Mouse (Mus musculus) ES-CJ7 (cell line): ENCODE results near the gene Platr17.
"Not testable (repeated sequence)": the region's sequence is repeated elsewhere in the genome, so short reads cannot be mapped to it uniquely, and the experiment has no call there.

Source experiments
- DNase-seq: peaks from one replicate; pipeline ENCODE4 v3.0.0; 2011; ENCODE audit warnings: low read depth, low spot score

The Platr17 gene

DNA sequence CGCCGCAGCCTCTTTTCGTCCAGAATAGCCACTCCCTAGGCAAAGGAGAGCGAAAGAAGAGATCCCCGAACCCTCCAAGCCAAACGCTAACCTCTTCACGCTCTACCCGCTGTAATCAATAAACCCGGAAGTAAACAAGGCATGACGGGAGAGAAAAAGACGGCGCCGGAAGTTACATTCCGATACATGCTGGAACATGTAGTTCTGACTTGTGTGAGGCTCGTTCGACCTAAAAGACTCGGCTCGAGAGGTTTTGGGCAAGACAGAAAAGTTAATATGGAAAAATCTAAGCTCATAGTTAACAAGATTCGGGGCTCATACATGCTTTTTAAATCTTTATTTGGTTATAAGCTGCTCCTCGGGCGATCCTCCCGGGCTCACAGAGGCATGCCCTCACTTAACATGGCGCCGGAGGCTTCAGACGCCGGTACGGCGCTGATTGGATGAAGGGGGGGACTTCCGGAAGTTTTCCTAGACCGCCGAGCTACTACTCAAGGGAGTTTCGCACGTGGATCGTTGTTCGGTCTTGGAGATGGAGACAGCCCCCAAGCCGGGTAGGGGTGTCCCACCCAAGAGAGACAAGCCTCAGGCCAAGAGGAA lies 35.4 kb downstream of the Platr17 start, which contains the start of the genes Pfdn6 and Wdr46:
Gene Pfdn6, minus strand, starts transcription at position 138 of the 600 bp plus-strand sequence.
Gene Wdr46, plus strand, starts transcription at position 455 of the 600 bp plus-strand sequence.
- peak; percentile 92 for DNase-seq

DNA sequence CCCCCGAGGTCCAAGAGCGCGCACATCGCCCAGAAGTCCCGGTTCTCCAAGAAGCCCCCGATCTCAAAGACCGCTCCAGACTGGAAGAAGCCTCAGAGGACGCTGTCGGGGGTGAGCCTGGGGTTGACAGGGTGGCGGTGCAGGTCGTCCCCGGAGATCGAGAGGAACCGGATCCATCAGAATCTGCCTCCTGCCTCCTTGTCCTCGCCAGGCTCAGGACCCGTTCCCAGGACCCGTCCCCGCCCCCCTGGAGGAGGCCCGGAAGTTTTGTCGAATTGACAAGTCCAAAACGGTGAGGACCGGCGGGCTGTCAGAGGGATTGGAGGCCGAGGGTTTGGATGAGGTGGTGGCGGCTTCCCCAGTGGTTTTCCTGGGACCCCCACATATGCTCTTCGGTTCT lies 36.0 kb downstream of the Platr17 start:
- no peak for DNase-seq

DNA sequence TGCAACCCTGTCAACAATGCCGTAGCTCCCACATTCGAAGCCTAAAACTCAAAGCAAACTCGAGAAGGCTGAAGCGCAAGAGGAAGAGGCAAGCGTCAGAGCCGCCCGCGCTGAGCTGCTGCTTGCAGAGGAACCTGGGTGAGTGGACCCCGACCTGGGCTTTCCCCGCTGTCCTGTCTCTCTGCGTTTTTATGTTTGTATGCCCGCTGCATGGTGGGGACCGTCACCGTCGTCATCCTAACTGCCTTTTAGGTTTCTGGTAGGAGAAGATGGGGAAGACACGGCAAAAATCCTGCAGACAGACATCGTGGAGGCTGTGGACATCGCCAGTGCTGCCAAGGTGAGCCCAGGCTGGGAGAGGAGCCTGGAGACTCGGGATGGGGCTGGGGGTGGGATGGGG lies 36.4 kb downstream of the Platr17 start:
- no peak for DNase-seq

DNA sequence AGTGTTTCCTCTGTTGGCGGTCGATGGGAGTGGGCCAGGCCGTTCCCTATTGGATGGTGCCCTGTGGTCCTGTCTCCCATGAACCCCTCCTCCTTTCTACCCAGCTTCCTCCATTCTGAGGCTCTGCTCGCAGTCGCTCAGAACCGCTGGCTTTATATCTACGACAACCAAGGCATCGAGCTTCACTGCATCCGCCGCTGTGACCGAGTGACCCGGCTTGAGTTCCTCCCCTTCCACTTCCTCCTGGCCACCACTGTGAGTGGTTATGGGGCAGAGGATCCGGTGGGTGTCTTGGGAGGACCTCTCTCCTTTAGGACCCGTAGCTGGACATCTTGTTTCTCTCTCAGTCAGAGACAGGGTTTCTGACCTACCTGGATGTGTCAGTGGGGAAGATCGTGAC lies 38.5 kb downstream of the Platr17 start:
- no peak for DNase-seq

DNA sequence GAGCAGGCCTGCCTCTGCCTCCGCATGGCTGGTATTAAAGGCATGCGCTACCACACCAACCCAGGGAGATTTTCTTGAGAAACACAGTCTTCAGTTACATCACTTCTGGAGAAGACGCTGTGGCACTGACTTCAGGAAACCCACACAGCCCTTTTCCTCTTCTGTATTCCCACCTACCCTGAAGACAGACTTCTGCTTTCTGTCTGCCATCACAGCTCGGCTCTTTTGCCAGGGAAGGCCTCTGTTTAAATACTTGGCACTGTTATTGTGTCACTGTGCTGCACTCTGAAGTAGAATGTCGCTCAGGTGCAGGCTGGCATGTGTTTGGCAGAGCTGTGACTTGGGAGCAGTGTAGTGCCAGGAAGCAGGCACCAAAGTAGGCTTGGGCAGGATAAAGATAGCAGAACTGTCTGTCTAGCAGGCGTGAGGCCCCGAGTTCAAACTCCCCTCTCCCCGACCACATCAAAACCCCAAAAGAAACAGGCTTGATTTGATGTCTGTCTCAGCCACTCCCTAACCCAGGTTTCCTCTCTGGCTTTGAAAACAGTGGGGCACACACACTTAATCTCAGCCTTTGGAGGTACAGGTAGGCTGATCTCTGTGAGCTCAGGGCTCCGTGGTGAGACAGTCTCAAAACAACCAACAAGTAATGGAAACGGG lies 42.6 kb downstream of the Platr17 start:
- no peak for DNase-seq

DNA sequence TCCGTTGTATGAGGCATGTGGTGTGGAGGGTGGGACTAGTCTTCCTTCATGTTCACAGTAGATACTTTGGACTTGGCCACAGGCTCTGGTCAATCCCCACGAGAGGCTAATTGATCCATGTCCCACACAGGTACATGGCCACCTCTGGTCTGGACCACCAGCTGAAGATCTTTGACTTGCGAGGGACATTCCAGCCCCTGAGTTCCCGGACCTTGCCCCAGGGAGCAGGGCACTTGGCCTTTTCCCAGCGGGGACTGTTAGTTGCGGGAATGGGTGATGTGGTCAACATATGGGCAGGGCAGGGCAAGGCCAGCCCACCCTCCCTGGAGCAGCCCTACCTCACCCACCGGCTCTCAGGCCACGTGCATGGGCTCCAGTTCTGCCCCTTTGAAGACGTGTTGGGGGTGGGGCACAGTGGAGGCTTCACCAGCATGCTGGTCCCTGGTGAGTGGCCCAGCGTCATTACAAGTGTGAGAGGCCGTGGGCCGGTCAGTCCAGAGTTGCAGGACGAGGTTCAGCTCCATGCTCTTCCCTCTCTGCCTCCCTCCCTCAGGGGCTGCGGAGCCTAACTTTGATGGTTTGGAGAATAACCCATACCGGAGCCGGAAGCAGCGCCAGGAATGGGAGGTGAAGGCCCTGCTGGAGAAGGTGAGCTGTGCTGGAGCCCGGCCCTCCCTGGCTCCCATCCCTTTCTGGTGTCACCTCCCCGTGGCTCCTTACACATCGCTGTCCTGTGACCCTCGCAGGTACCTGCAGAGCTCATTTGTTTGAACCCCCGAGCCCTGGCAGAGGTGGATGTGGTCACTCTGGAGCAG lies 43.4 kb downstream of the Platr17 start:
- no peak for DNase-seq

DNA sequence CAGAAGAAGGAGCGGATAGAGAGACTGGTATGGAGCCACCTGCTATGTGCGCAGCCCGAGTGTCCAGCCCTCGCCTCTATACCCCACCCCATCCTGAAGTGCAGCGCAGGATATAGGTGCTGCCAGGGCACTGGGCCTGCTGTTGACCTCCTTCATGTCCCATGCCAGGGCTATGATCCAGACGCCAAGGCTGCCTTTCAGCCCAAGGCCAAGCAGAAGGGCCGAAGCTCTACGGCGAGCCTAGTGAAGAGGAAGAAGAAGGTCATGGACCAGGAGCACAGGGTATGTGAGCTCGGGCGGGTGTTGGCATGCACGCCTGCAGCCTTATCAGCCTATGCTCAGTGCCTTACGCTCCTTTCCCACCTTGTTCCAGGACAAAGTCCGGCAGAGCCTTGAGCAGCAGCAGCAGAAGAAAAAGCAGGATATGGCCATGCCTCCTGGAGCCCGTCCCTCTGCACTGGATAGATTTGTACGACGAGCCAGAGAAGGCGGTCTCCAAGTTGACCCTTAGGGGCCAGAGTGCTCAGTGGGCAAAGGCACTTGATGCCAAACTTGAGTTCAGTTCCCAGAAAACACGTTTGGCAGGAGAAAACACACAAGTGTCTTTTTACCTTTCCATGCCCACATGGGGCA lies 44.1 kb downstream of the Platr17 start:
- no peak for DNase-seq

DNA sequence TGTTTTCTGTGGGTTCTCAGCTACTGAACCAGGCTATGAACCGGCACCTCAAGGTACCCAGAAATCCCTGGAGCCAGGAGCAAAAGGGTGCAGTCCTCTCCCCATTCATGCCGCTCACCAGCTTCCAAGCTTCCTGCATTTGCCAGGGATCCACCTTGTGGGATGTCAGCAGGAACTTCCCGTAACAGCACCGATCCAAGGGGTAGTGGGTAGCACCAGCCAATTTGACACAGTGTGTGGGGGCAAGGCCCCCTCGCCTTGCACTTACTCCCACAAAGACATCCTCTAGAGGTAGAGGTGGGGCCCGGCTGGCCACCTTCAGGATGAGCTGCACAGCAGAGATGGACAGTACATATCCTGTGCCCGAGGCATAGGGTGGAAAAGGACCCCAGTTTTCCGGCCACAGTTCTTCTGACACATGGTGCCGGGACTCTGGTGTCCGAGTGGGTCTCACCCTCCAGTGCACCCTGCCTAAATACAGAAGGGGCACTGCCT lies 45.2 kb downstream of the Platr17 start:
- no peak for DNase-seq

DNA sequence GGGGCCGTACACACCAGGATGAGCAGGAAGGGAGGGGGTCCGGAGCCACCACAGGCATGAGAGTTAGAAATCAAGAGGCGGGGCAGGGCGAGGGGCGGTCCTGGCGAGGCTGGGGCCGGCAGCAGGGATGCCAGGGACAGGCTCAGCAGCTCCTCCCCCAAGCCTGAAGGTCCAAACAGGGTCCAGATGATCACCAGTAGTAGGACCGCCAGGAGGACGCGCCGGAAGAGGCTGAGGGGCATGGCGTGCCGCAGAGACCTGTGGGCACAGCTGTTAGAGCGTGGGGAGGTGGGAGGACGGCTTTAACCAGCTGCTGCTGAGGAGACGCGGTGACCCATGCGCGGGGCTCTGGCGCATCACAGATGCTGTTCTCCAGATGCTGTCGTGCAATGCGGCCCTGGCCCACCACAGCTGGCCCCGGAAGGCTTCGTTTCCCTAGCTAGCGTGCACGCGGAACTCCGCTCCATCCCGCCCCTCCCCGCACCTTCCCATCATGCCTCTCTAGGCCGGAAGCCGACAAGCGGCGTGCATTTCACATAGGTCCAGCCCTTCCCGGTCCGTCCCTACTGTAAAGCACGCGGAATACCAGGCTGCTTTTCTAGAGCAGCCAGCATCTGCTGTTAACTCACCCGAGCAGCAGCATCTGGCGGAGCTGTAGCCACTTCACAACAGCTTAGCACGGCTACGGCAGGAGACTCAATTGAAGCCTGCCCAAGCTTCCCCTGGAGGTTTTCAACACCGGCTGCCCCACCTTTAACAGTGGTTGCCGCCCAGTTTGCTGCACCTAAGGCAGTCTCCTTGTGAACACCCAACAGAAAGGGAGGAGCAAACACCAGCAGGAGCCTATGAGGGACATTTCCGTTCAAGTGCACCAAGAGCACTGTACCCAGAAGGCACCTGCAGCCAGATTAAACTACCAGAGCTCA lies 46.3 kb downstream of the Platr17 start, which contains the start of gene B3galt4:
Gene B3galt4, minus strand, starts transcription at position 468 of the 926 bp plus-strand sequence.
- peak; percentile 93 for DNase-seq

DNA sequence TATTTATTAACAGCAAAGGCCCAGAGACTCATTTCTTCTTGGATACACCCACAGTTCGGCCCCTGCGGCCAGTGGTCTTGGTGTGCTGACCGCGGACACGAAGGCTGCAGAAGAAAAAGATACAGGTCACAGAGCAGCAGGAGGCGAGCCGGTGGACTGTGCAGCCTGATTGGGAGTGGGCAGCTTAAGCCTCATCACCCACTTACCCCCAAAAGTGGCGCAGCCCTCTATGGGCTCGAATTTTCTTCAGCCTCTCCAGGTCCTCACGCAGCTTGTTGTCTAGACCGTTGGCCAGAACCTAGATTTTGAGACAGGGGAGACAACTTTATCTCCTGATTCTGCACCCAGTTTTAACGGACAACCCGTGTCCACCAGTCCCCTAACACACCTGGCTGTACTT lies 47.1 kb downstream of the Platr17 start:
- not testable (repeated sequence) for DNase-seq

DNA sequence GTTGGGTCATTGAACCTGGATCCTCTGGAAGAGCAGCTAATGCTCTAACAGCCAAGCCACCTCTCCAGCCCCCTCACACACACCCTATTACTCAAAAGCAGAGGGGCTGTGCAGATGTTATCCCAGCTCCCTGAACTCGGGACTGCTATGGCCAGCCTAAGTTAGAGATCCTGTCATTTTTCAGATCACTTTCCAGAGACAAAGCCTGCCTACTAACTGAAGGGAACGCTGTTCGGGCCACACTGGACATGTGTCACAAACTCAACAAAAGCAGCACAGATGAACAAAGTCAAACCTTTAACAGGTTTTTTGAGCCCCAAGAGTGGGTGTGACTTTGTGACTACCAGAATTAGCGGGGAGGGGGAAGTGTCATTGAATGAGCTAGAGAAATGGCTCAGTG lies 47.9 kb downstream of the Platr17 start:
- no peak for DNase-seq

DNA sequence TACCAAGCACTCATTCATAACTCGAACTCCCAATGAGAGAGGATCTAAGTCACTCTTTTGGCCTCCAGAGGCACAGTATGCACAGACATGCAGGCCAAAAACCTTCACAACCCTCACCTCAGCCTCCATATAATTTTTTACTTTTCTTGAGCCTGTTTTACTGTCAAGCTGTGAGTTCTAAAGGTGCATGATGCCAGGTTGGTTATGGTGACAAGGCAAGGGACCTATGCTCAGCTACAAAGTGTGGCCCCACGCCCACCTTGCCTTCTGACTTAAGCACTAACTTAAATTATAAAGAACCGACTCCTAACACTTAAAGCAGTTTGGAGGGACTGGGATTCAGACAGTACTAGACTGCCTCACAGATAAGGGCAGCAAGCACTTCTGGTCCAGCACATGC lies 48.4 kb downstream of the Platr17 start:
- DNase-seq: no peak

DNA sequence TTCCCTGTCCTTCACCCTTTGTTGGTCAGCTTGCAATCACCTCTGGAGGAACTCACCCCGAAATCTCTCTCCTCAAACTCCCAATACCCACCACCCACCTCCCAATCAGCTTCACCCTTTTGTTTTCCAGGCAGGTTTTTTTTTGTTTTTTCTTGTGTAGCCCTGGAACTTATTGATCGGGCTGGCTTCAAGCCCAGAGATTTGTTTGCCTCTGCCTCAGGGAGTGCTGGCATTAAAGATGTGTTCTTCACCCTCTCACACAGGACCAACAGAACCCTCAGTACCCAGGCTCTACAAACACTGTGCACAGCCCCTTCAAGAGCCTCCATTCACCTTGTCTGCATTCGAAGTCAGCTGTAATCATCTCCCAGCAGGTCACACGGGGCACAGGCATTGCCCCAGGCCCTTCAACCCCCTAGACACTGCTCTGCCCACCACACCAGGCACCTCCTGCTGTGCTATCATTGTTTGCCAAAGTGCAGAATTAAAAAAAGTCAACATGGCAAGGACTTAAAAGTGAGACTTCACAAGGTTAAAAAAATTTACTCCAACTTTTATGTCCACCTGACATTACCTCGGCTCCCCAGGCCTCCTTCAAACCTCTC lies 49.1 kb downstream of the Platr17 start:
- DNase-seq: no peak

DNA sequence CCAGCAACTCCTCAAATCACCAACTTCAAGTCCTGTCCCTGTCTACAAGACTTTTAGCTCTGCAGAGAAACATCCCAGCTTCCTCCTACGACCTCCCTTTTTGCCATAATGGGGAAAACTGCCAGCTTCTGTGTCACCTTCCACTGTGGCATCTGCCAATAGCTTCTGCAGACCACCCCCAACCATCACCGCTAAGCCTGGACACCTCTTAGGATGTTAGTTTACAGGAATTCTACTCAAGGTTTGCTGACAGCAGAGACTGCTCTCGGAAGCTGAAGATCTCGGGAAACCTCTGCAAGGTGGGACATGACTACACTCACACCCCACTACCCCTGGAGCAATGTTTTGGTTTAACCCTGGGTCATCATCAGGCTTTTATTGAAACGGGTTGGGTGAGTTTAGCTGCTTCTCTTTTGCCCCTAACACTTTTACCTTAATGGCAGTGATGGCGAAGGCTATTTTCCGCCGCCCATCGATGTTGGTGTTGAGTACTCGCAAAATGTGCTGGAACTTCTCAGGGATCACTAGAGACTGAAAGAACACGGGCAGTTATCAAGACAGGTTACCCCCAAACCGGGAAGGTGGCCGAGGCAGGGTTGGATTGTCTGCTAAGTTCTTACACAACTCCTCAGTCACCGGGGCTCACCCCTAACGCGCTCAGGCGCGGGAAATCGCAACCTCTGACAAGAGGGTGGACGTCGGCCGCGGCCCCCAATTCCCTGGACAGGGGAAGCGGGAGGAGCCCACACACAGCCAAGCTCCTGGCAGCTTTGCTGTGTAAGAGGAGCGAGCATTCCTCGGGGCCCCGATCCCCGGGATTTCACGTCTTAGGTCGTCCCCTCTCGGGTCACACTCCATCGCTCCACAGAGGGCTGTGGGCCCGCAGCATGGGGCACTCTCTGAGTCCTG lies 50.0 kb downstream of the Platr17 start:
- no peak for DNase-seq

DNA sequence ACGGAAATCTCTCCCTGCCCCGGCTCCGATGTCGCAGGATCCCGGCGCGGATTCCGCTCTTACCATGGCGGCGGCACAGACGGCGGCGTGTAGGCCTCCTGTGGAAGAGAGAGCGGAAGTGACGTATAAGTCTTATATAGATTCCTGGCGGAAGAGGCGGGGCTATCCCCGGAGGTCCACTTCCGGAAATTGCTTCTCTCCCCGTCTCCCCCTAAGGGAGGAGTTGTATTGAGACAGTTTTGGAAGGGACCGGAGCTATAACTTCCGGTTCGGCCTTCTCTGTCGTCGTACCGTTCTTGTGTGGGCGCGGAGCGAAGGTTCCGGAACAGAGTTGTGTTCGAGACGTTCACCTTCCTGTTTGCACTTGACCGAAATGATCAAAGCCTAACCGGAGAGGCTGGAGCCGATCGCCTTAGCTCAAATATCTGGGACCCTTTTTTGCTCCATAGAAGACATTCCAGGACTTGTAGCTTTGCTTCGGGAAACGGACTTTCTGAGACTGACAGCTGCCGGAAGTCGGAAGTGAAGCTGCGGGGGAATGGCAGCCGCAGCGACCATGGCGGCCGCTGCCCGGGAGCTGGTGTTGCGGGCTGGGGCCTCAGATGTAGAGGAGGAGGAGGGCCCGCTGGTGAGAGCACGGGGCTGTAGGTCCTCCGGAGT lies 50.8 kb downstream of the Platr17 start, which contains the start of the genes Vps52 and Rps18:
Gene Vps52, plus strand, starts transcription at position 258 of the 660 bp plus-strand sequence.
Gene Rps18, minus strand, starts transcription at position 447 of the 660 bp plus-strand sequence.
- peak; percentile 98 for DNase-seq
